Mouse (Mus musculus) ZHBTc4 (cell line): ENCODE measurements around the gene Zfp62.

Experiments
- DNase-seq: peaks from one replicate; pipeline ENCODE4 v3.0.0-alpha.2; 2011; ENCODE audit warnings: low read depth, low spot score

Gene Zfp62

GRCm38 (mm10) chr11:49205080-49205590, 2.0 kb downstream of the Zfp62 start:
- no peak for DNase-seq

DNA sequence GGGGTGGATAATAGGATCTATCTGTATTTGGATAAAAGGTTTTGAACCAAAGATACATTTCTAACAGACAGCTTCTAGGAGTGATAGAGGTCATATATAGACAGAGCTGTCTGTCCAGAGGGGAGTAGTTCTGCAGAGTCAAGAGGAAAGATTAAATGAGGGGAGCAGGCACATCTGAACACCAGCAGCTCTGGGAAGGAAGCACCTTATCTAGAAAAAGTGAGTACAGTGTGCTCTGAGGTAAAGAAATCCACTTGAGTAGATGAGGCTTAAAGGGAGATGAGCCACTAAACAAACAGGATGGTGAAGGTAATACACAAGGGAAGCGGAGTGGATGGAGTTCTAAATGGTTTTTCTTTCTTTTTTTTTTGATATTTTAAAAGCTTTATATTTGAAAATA, 4.4 kb downstream of the Zfp62 start:
- no peak for DNase-seq

DNA sequence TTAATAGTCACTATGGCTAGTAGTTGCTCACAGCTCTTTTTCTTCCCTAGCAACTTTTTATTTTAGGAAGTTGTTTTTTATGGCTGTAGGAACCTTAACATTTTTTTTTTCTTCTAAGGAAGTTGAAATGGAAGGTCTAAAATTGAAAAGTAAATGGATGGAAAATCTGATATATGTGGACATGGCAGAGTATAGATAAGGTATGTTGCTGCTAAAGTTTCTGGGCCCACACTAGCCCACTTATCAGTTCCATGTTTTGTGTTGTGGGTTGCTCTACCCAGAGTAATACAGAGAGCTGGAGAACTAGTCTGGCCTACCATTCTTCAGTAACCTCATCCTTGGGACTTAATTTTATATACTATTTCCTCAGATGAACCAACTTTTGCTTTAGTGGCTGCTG, 9.5 kb downstream of the Zfp62 start:
- no peak for DNase-seq

GRCm38 (mm10) chr11:49213505-49213904, 10.4 kb downstream of the Zfp62 start:
- no peak for DNase-seq

DNA sequence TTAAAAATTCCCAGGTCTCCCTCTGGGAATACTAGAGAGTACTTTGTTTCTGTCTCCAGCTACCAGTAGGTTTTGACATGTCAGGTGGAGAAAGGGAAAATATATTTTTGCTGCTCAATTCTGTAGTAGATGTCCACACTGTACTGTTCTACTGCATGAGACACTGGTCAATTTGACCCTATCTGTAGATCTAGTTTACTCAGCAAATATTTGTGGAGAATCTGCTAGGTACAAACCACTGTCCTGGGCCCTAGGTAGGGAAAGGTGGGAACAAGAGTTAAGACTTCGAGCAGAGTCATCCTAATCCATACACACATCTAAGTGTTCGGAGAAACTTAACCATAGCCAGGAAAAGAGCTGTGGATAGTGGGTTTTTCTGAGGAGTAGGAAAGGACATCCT, 16.2 kb downstream of the Zfp62 start:
- DNase-seq = no peak

DNA sequence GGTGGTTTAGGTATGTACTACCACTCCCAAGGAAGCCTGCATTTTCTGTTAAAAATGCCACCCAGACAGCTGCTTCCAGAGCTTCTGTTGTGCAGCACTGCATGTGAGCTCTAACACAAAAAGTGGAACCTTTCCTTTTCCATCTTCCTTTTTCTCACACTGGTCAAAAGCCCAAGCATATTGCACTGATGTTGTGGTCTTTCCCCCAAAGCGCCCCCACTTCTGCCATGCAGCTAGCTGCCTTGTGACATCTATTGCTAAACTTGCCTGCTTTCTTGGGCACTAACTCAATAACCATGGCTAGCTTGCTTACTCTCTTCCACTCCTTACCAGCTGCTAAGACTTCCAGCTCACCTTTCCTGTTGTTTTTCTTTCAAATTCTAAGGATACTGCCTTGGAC, 21.4 kb downstream of the Zfp62 start:
- no peak for DNase-seq

GRCm38 (mm10) chr11:49232781-49233180, 29.7 kb downstream of the Zfp62 start:
- DNase-seq = no peak

DNA sequence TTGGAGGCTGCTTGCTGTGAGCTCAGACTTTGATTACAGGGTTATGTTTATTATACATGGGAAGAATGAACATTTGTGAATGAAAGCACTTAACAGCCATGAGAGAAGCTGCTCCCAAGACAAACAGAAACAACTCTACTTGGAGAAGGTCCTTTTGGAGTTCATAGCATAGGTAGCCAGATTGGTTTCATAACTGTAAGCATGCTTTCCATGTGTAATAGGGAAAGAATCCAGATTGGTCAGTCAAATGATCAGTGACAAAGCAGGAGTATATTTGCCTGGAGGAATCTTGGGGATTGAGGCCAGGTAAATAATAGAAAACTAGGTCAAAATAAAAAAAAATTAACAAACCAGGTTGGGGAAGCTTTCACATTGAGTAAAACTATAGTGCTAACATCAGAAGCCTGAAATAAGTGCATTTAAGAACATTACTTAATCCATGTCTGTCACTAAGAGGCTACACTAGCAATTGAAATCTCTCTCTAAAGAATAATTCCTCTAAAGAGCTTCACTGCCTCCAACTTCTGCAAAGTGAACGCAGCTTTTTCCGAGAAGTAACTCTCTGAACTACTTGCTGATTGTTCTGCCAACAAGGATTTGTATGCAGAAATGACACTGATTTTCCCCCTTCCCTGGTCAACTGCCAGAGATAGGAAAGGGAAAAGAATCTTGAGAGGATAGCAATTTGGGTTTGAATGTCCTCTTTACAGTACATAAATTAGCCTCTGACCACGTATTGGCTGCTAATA, 32.5 kb downstream of the Zfp62 start:
- DNase-seq = no peak

- DNase-seq = no peak
Measured at GRCm38 (mm10) chr11:49236891-49237290, 33.8 kb downstream of the Zfp62 start.

- DNase-seq = no peak
Measured at GRCm38 (mm10) chr11:49237532-49237931, 34.4 kb downstream of the Zfp62 start.

DNA sequence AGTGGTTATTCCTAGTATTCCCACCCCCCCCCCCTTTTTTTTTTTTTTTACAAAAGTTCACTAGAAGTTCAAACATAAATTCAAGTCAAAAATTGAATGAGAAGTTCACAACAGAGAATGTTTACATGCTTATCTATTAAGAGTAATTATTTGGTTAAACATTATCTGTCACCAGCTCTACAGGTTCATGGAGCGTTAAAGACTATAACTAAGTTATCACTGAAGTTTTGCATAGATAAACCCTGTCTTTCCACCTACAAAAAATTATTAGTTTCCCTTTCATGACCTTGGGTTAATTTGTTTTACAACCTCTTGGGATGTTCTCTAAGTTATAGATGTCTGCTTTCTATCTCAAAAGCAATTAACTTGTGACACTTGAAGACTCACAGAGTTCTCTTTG, 37.2 kb downstream of the Zfp62 start:
- DNase-seq = no peak

- no peak for DNase-seq
Measured at GRCm38 (mm10) chr11:49240874-49241273, 37.8 kb downstream of the Zfp62 start.

DNA sequence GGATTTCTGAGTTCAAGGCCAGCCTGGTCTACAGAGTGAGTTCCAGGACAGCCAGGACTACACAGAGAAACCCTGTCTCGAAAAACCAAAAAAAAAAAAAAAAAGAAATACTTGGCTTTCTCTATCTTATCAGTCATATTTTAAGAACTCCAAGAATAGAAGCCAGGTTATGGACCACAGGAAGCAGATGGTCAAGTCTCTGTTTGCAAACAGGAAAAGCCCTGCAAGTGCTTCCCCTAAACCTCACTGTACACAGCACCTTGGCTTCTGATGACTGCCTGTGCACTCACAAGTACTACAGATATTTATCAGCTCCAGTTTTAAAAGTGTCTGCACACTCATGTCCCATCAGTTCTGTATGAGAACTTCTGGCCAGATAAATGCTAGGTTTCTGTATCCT, 38.4 kb downstream of the Zfp62 start:
- no peak for DNase-seq

DNA sequence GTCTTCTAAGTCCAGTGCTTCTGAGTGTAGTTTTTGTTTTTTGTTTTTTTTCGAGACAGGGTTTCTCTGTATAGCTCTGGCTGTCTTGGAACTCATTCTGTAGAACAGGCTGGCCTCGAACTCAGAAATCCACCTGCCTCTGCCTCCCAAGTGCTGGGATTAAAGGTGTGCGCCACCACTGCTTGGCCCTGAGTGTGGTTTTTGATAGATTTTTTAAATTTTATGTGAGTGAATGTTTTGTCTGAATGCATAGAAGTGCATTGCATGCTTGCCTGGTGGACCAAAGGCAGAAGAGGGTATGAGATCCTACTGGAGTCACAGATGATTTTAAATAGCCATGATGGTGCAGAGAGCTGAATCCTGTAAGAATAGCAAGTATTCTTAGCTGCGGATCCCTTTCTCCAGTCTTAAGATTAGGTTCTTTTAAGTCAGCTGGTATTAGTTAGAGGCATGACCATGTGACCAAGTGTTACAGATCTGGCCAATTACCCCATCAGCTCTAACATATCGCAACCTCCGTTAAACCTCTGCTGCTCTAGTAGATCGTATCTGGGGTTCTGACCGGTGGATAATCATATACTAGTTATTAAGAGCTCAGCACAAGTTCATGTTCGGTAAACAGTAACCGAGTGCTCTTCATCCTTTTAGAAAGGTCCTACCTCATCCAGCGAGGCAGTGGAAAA, 40.0 kb downstream of the Zfp62 start:
- DNase-seq = no peak

GRCm38 (mm10) chr11:49243727-49244594, 40.9 kb downstream of the Zfp62 start, which contains the start of gene Mgat1:
Mgat1 (plus strand) TSS chr11:49244191.
- peak; percentile 99 for DNase-seq

GRCm38 (mm10) chr11:49244595-49244930, 41.5 kb downstream of the Zfp62 start:
- peak; percentile 73 for DNase-seq

- DNase-seq = peak; percentile 68
Measured at GRCm38 (mm10) chr11:49245176-49245575, 42.1 kb downstream of the Zfp62 start.

- no peak for DNase-seq
Measured at GRCm38 (mm10) chr11:49245634-49246415, 42.7 kb downstream of the Zfp62 start.

DNA sequence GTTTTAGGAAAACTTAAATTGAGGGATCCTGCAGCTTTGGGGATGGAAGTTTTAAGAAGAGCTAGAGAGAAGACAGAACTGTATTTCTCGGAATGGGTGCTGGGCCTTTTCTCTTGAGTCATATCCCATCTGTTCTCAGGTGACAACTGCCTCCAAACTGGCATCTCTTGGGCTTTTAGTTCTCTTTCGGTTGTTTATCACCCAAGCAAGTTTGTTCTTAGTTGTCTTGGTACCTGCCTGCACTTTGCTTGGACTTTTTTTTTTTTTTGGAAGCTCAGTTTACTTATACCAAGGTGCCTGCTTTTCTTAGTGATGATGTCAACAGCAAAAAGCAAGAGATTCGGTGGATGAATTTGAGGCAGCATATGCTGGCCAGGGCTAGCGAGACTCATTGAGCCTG, 43.4 kb downstream of the Zfp62 start:
- DNase-seq = no peak

GRCm38 (mm10) chr11:49247255-49247654, 44.2 kb downstream of the Zfp62 start:
- DNase-seq = peak; percentile 37

DNA sequence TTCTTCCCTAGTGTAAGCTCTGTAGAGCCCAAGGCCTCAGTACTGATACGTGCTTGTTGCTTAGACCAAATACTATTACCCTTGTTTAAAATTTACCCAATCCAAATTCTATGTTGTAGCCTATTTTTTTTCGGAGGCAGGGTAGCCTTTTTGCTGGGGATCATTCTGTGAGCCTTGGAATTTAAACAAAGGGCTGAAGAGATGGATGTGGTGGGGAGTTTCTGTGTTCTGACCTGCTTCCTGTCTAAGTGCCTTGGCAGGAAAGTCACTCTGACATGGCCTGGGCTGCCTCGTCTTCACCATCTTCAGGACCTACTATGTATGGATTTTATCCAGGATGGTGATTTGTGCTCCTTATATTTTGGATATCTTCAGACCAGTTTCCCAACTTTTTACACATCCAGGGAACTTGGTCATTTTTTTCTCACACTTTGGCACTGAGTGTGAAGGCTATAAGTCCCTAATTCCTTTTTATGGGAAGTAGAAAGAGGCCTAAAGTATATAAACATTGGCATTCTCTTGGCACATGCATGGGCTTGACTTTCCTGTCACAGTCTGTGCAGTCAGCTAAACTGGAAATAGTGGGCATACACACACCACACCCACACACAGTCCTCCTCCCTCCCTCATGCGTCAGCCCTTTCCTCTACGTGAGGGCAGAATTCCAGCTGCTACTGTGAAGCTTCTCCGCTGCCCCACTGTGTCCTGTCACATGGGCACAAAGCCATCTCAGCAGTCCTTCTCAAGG, 45.3 kb downstream of the Zfp62 start:
- DNase-seq = no peak
